Comparison of ENCODE assay signal across 8 mouse cellular contexts in the genomic region with DNA sequence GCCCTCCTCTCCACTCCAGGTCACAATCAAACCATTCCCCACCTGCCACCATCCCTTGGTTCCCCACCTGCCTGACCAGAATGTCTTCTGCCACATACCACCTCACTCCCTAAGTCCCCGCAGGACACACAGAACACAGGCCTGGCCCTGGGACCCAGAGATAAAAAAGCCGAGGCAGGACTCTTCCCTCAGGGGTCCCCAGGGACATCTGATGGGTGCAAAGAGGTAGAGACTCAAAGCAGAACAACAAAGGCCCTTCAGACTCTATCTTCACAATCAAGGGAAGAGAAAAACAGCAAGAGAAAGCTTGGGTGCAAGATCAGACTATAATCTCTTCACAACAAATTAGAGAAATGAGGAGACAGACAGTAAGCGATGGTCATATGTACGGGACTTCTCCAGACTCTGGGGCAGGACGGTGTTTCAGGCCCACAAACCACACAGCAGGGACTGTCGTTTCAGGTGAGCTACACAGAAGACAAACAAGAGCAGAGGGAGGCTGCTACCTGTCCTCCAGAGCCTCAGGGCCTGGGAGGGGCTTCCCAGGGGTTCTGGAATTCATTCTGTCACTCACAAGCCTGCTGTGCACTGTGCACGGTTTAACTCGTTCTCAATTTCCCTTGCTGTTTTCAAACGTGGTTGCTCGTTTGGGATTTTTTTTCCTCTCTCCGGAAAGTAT. TPM values are rescaled to one million over a fixed set of nuclear protein-coding genes. Genes with fewer than 3 reads are reported as not detected.
DNase-seq lines count a peak whose midpoint lies in the region; ATAC-seq and TF ChIP-seq lines count a peak whose summit lies in the region.

No protein-coding gene starts in this region.

- no peak overlapping the region for H3K9ac ChIP-seq in forebrain, embryonic 16.5 days (replicated peaks; ENCODE audit: low read depth, low read length)
- H3K9ac ChIP-seq in liver, embryonic 14.5 days (replicated peaks): no peak overlapping the region

- H3K36me3 ChIP-seq in forebrain, embryonic 16.5 days (ENCODE audit: control insufficient read depth, insufficient read depth): no peaks in the 10 kb centered on the region
- no peaks in the 10 kb centered on the region for H3K36me3 ChIP-seq in liver, embryonic 14.5 days (replicated peaks; ENCODE audit: control insufficient read depth, insufficient read depth, low read depth)

- H3K27me3 ChIP-seq in forebrain, embryonic 16.5 days (replicated peaks; ENCODE audit: control insufficient read depth, insufficient read depth, low read length): peaks cover 48% of the 10 kb centered on the region
- peaks cover 42% of the 10 kb centered on the region for H3K27me3 ChIP-seq in liver, embryonic 14.5 days (ENCODE audit: control insufficient read depth, insufficient read depth, low read length)

- DNase-seq in heart, adult 11 months: peak; percentile 88
- DNase-seq in heart, postnatal 4 days: no peak
- peak; percentile 47 to 60 for DNase-seq in B cell, adult 2 months
- DNase-seq in liver, embryonic 14.5 days (ENCODE audit: low read depth in 3 of 3, low spot score in 3 of 3): no peak
- no peak for DNase-seq in cerebellum, adult 18-20 months
- no peak for DNase-seq in adrenal gland, adult 18-20 months (ENCODE audit: low spot score in 2 of 2)

- peak overlapping the region; percentile 100 for H3K4me2 ChIP-seq in forebrain, embryonic 16.5 days (ENCODE audit: low read length)
- peak overlapping the region; percentile 67 for H3K4me2 ChIP-seq in liver, embryonic 14.5 days (ENCODE audit: low read depth)

- no peaks in the 10 kb centered on the region for H3K9me3 ChIP-seq in forebrain, embryonic 16.5 days (ENCODE audit: control insufficient read depth, low read length)
- H3K9me3 ChIP-seq in liver, embryonic 14.5 days (ENCODE audit: control insufficient read depth, low read length): no peaks in the 10 kb centered on the region

- peak overlapping the region; percentile 68 for H3K4me3 ChIP-seq in forebrain, embryonic 16.5 days (replicated peaks; ENCODE audit: low read length)
- peak overlapping the region; percentile 41 to 56 for H3K4me3 ChIP-seq in liver, embryonic 14.5 days (ENCODE audit: insufficient read depth in 1 of 2, low read depth in 2 of 2, low read length in 2 of 2)

- no peak for TF ChIP-seq EP300 in liver, embryonic 14.5 days (IDR thresholded peaks at IDR 0.05; ENCODE audit: low read depth)

- no peak for ATAC-seq in forebrain, embryonic 16.5 days
- no peak for ATAC-seq in liver, embryonic 14.5 days (ENCODE audit: insufficient read depth)
- no peak for ATAC-seq in frontal cortex, adult (ENCODE audit: low TSS enrichment)

- WGBS in forebrain, embryonic 16.5 days: 19% methylated on average over 11 of the region's 11 CpGs
- 20% methylated on average over 11 of the region's 11 CpGs for WGBS in liver, embryonic 14.5 days (ENCODE audit: insufficient replicate concordance)

- TF ChIP-seq CTCF in liver, embryonic 14.5 days (IDR thresholded peaks at IDR 0.05; ENCODE audit: low read depth): no peak

- H3K27ac ChIP-seq in forebrain, embryonic 16.5 days (ENCODE audit: low read length): no peak overlapping the region
- H3K27ac ChIP-seq in liver, embryonic 14.5 days: no peak overlapping the region

- peaks cover 27% of the 10 kb centered on the region for H3K4me1 ChIP-seq in forebrain, embryonic 16.5 days (replicated peaks; ENCODE audit: control insufficient read depth, insufficient read depth, low read length)
- peaks cover 0 to 3% of the 10 kb centered on the region in 2 experiments; a peak in 1 of 4 replicates for H3K4me1 ChIP-seq in liver, embryonic 14.5 days (replicated peaks; ENCODE audit: control insufficient read depth in 2 of 2, insufficient read depth in 2 of 2, low read length in 1 of 2)

RNA-seq across cellular contexts. Expression of gene Ankrd33b, which starts 2.3 kb away (rescaled TPM):
- total RNA-seq in heart, postnatal 4 days (2021): 10 to 100 TPM; 12.8 to 13.4 TPM
- 0.39 and 0.53 TPM in 2 replicates for polyA plus RNA-seq in forebrain, embryonic 16.5 days (2015; fragmentation: Nextera tagmentation; extraction: Ambion mirVana)
- 0.19 and 0.24 TPM in 2 replicates for polyA plus RNA-seq in liver, embryonic 14.5 days (2012; rRNA removed)
- 0.27 and 0.43 TPM in 2 replicates for polyA plus RNA-seq in liver, embryonic 14.5 days (2014; fragmentation: Nextera tagmentation; extraction: Ambion mirVana)
- 1 to 10 TPM; 1.3 to 4.4 TPM for total RNA-seq in adrenal gland, adult 18-20 months (2021)

Comparison
In these comparisons a context has a peak if more than half of its experiments do, and no peak if none do; other contexts are left out.
1. DNase-seq: peak in heart, adult 11 months (single experiment) and B cell, adult 2 months (2 of 2); none in heart, postnatal 4 days (single experiment), liver, embryonic 14.5 days (0 of 3), cerebellum, adult 18-20 months (0 of 2) and adrenal gland, adult 18-20 months (0 of 2).